7 mouse cellular contexts compared by ENCODE assay signal in the genomic region with DNA sequence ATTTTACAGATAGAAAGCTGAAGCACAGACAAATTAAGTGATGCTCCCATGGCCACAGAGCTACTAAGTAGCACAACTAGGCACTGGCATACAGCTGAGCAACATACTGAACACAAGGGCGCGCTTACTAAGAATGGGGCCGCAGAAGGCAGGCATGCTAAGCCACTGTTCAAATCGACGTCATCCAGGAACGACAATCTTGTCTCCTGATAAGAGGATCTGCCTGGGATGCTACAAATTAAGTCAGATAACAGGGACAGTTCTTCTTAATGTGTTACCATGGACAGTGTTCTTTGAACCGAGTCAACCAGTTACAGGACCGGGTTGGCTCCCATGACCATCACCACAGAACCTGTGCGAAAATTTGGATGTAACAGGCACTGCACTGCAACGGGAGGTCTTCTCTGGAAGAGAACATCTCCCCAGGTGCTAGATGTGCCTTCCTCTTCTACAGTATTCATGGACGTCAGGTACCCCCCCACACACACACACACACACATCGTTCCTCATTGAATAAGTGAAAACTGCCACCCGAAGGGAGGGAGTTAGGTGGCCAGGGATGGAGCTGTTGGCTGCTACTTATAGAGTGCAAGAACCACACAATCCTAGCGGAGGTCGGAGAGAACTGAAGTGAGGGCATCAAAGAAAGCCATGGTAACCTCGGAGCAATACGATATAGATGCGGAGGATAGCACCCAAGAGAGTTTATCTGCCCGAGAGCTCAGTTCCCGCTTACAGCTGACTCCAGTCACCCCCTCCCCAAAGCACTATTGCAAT. TPM values are rescaled to one million over a fixed set of nuclear protein-coding genes. Genes with fewer than 3 reads are reported as not detected.
DNase-seq lines count a peak whose midpoint lies in the region; ATAC-seq and TF ChIP-seq lines count a peak whose summit lies in the region.

No protein-coding gene starts in this region.

- H3K4me1 ChIP-seq in lung, postnatal 0 days (ENCODE audit: insufficient read depth, low read depth, low read length) = peaks cover 4% of the 10 kb centered on the region; the same call in 1 of the 2 replicates
- peaks cover 18% of the 10 kb centered on the region for H3K4me1 ChIP-seq in forebrain, embryonic 16.5 days (replicated peaks; ENCODE audit: control insufficient read depth, insufficient read depth, low read length)
- 0 out of 4 replicates have a peak, but pooled peaks cover 0 to 6% of the 10 kb centered on the region in 2 experiments for H3K4me1 ChIP-seq in liver, embryonic 14.5 days (replicated peaks; ENCODE audit: control insufficient read depth in 2 of 2, insufficient read depth in 2 of 2, low read length in 1 of 2)
- peaks cover 25% of the 10 kb centered on the region for H3K4me1 ChIP-seq in stomach, embryonic 15.5 days

- no peaks in the 10 kb centered on the region for H3K9me3 ChIP-seq in lung, postnatal 0 days (ENCODE audit: low read length)
- no peaks in the 10 kb centered on the region for H3K9me3 ChIP-seq in forebrain, embryonic 16.5 days (ENCODE audit: control insufficient read depth, low read length)
- no peaks in the 10 kb centered on the region for H3K9me3 ChIP-seq in liver, embryonic 14.5 days (ENCODE audit: control insufficient read depth, low read length)
- no peaks in the 10 kb centered on the region for H3K9me3 ChIP-seq in stomach, embryonic 15.5 days

- WGBS in lung, postnatal 0 days = 10% methylated on average over 20 of the region's 20 CpGs
- 4% methylated on average over 20 of the region's 20 CpGs for WGBS in forebrain, embryonic 16.5 days
- WGBS in liver, embryonic 14.5 days (ENCODE audit: insufficient replicate concordance) = 8% methylated on average over 20 of the region's 20 CpGs
- WGBS in stomach, embryonic 15.5 days = 16% methylated on average over 20 of the region's 20 CpGs

- no peak for TF ChIP-seq EP300 in lung, postnatal 0 days (IDR thresholded peaks at IDR 0.05)
- no peak for TF ChIP-seq EP300 in liver, embryonic 14.5 days (IDR thresholded peaks at IDR 0.05; ENCODE audit: low read depth)

- no peaks in the 10 kb centered on the region for H3K36me3 ChIP-seq in lung, postnatal 0 days (ENCODE audit: insufficient read depth, low read length)
- H3K36me3 ChIP-seq in forebrain, embryonic 16.5 days (ENCODE audit: control insufficient read depth, insufficient read depth) = no peaks in the 10 kb centered on the region
- H3K36me3 ChIP-seq in liver, embryonic 14.5 days (replicated peaks; ENCODE audit: control insufficient read depth, insufficient read depth, low read depth) = no peaks in the 10 kb centered on the region
- H3K36me3 ChIP-seq in stomach, embryonic 15.5 days = no peaks in the 10 kb centered on the region

- peak overlapping the region; percentile 39 for H3K4me3 ChIP-seq in lung, postnatal 0 days (ENCODE audit: low read depth, low read length)
- peak overlapping the region; percentile 66 for H3K4me3 ChIP-seq in forebrain, embryonic 16.5 days (replicated peaks; ENCODE audit: low read length)
- H3K4me3 ChIP-seq in liver, embryonic 14.5 days (ENCODE audit: insufficient read depth in 1 of 2, low read depth in 2 of 2, low read length in 2 of 2) = peak overlapping the region; percentile 8 to 30
- peak overlapping the region; percentile 51 for H3K4me3 ChIP-seq in stomach, embryonic 15.5 days (replicated peaks)

- no peak for TF ChIP-seq CTCF in lung, postnatal 0 days (IDR thresholded peaks at IDR 0.05)
- no peak for TF ChIP-seq CTCF in liver, embryonic 14.5 days (IDR thresholded peaks at IDR 0.05; ENCODE audit: low read depth)

- DNase-seq in lung, postnatal 0 days (ENCODE audit: low spot score) = no peak
- no peak for DNase-seq in lung, postnatal 14 days
- DNase-seq in liver, embryonic 14.5 days (ENCODE audit: low read depth in 3 of 3, low spot score in 3 of 3) = no peak
- no peak for DNase-seq in urinary bladder, postnatal 10 days (ENCODE audit: low spot score)

- H3K9ac ChIP-seq in lung, postnatal 0 days (replicated peaks; ENCODE audit: low read depth) = no peak overlapping the region
- peak overlapping the region; percentile 60 for H3K9ac ChIP-seq in forebrain, embryonic 16.5 days (replicated peaks; ENCODE audit: low read depth, low read length)
- H3K9ac ChIP-seq in liver, embryonic 14.5 days (replicated peaks) = no peak overlapping the region
- peak overlapping the region; percentile 23; the same call in 1 of the 2 replicates for H3K9ac ChIP-seq in stomach, embryonic 15.5 days

- H3K27ac ChIP-seq in lung, postnatal 0 days (ENCODE audit: low read length) = no peak overlapping the region
- no peak overlapping the region for H3K27ac ChIP-seq in forebrain, embryonic 16.5 days (ENCODE audit: low read length)
- H3K27ac ChIP-seq in liver, embryonic 14.5 days = no peak overlapping the region
- H3K27ac ChIP-seq in stomach, embryonic 15.5 days = no peak overlapping the region

- peak overlapping the region; percentile 76 for H3K4me2 ChIP-seq in lung, postnatal 0 days (replicated peaks; ENCODE audit: low read depth, low read length)
- H3K4me2 ChIP-seq in forebrain, embryonic 16.5 days (ENCODE audit: low read length) = peak overlapping the region; percentile 96
- H3K4me2 ChIP-seq in liver, embryonic 14.5 days (ENCODE audit: low read depth) = peak overlapping the region; percentile 48
- H3K4me2 ChIP-seq in stomach, embryonic 15.5 days = peak overlapping the region; percentile 91

- peaks cover 16% of the 10 kb centered on the region; the same call in 1 of the 2 replicates for H3K27me3 ChIP-seq in lung, postnatal 0 days (replicated peaks; ENCODE audit: insufficient read depth, low read length)
- peaks cover 34% of the 10 kb centered on the region for H3K27me3 ChIP-seq in forebrain, embryonic 16.5 days (replicated peaks; ENCODE audit: control insufficient read depth, insufficient read depth, low read length)
- peaks cover 54% of the 10 kb centered on the region for H3K27me3 ChIP-seq in liver, embryonic 14.5 days (ENCODE audit: control insufficient read depth, insufficient read depth, low read length)
- H3K27me3 ChIP-seq in stomach, embryonic 15.5 days (replicated peaks) = peaks cover 21% of the 10 kb centered on the region

- ATAC-seq in lung, postnatal 0 days = no peak
- ATAC-seq in forebrain, embryonic 16.5 days = peak; percentile 21
- no peak for ATAC-seq in liver, embryonic 14.5 days (ENCODE audit: insufficient read depth)
- ATAC-seq in stomach, embryonic 15.5 days (ENCODE audit: insufficient read depth, low FRiP score, low read depth) = no peak
- no peak for ATAC-seq in megakaryocyte progenitor cell, adult 5-6 weeks (replicated peaks; ENCODE audit: poor library complexity)

RNA-seq across cellular contexts. Expression of gene Pcp4l1, which starts 0.8 kb away (rescaled TPM):
- 3.3 and 4.4 TPM in 2 replicates for polyA plus RNA-seq in lung, postnatal 0 days (2015; fragmentation: Nextera tagmentation; extraction: Ambion mirVana)
- polyA plus RNA-seq in forebrain, embryonic 16.5 days (2015; fragmentation: Nextera tagmentation; extraction: Ambion mirVana) = 7.1 and 7.9 TPM in 2 replicates
- 0.94 and 1.0 TPM in 2 replicates for polyA plus RNA-seq in liver, embryonic 14.5 days (2012; rRNA removed)
- polyA plus RNA-seq in liver, embryonic 14.5 days (2014; fragmentation: Nextera tagmentation; extraction: Ambion mirVana) = 1.2 and 1.3 TPM in 2 replicates
- 29.8 and 32.8 TPM in 2 replicates for polyA plus RNA-seq in stomach, embryonic 15.5 days (2015; fragmentation: Nextera tagmentation; extraction: Ambion mirVana)
- total RNA-seq in megakaryocyte progenitor cell, adult 5-6 weeks (2015) = 12.8 and 14.4 TPM in 2 replicates
- 7.1 and 8.5 TPM in 2 replicates for total RNA-seq in megakaryocyte progenitor cell, adult 5-6 weeks (2017)

RNA-seq across cellular contexts. Expression of gene Nr1i3, which starts 18.5 kb away (rescaled TPM):
- polyA plus RNA-seq in lung, postnatal 0 days (2015; fragmentation: Nextera tagmentation; extraction: Ambion mirVana) = 0.07 and 0.08 TPM in 2 replicates
- 0.29 and 0.48 TPM in 2 replicates for polyA plus RNA-seq in forebrain, embryonic 16.5 days (2015; fragmentation: Nextera tagmentation; extraction: Ambion mirVana)
- polyA plus RNA-seq in liver, embryonic 14.5 days (2012; rRNA removed) = 1.0 TPM in 2 replicates
- polyA plus RNA-seq in liver, embryonic 14.5 days (2014; fragmentation: Nextera tagmentation; extraction: Ambion mirVana) = 0.62 and 0.88 TPM in 2 replicates
- 1.6 and 2.0 TPM in 2 replicates for polyA plus RNA-seq in stomach, embryonic 15.5 days (2015; fragmentation: Nextera tagmentation; extraction: Ambion mirVana)
- not detected in 2 replicates for total RNA-seq in megakaryocyte progenitor cell, adult 5-6 weeks (2015)
- 0.12 and 0.17 TPM in 2 replicates for total RNA-seq in megakaryocyte progenitor cell, adult 5-6 weeks (2017)

RNA-seq across cellular contexts. Expression of gene Tomm40l, which starts 27.1 kb away (rescaled TPM):
- 14.9 and 17.1 TPM in 2 replicates for polyA plus RNA-seq in lung, postnatal 0 days (2015; fragmentation: Nextera tagmentation; extraction: Ambion mirVana)
- polyA plus RNA-seq in forebrain, embryonic 16.5 days (2015; fragmentation: Nextera tagmentation; extraction: Ambion mirVana) = 47.7 and 54.8 TPM in 2 replicates
- 9.4 and 11.0 TPM in 2 replicates for polyA plus RNA-seq in liver, embryonic 14.5 days (2012; rRNA removed)
- 16.0 and 17.5 TPM in 2 replicates for polyA plus RNA-seq in liver, embryonic 14.5 days (2014; fragmentation: Nextera tagmentation; extraction: Ambion mirVana)
- 22.4 and 29.0 TPM in 2 replicates for polyA plus RNA-seq in stomach, embryonic 15.5 days (2015; fragmentation: Nextera tagmentation; extraction: Ambion mirVana)
- 13.0 and 15.4 TPM in 2 replicates for total RNA-seq in megakaryocyte progenitor cell, adult 5-6 weeks (2015)
- total RNA-seq in megakaryocyte progenitor cell, adult 5-6 weeks (2017) = 18.2 and 25.7 TPM in 2 replicates

RNA-seq across cellular contexts. Expression of gene Apoa2, which starts 29.6 kb away (rescaled TPM):
- 2.3 and 5.5 TPM in 2 replicates for polyA plus RNA-seq in lung, postnatal 0 days (2015; fragmentation: Nextera tagmentation; extraction: Ambion mirVana)
- 1.4 and 2.3 TPM in 2 replicates for polyA plus RNA-seq in forebrain, embryonic 16.5 days (2015; fragmentation: Nextera tagmentation; extraction: Ambion mirVana)
- polyA plus RNA-seq in liver, embryonic 14.5 days (2012; rRNA removed) = 2,859 and 3,167 TPM in 2 replicates
- 5,173 and 5,415 TPM in 2 replicates for polyA plus RNA-seq in liver, embryonic 14.5 days (2014; fragmentation: Nextera tagmentation; extraction: Ambion mirVana)
- polyA plus RNA-seq in stomach, embryonic 15.5 days (2015; fragmentation: Nextera tagmentation; extraction: Ambion mirVana) = 158 and 523 TPM in 2 replicates
- 0.94 and 2.3 TPM in 2 replicates for total RNA-seq in megakaryocyte progenitor cell, adult 5-6 weeks (2015)
- not detected in 2 replicates for total RNA-seq in megakaryocyte progenitor cell, adult 5-6 weeks (2017)

RNA-seq across cellular contexts. Expression of gene Fcer1g, which starts 38.9 kb away (rescaled TPM):
- 121 and 130 TPM in 2 replicates for polyA plus RNA-seq in lung, postnatal 0 days (2015; fragmentation: Nextera tagmentation; extraction: Ambion mirVana)
- 15.7 and 17.6 TPM in 2 replicates for polyA plus RNA-seq in forebrain, embryonic 16.5 days (2015; fragmentation: Nextera tagmentation; extraction: Ambion mirVana)
- polyA plus RNA-seq in liver, embryonic 14.5 days (2012; rRNA removed) = 50.1 and 74.3 TPM in 2 replicates
- 87.8 and 104 TPM in 2 replicates for polyA plus RNA-seq in liver, embryonic 14.5 days (2014; fragmentation: Nextera tagmentation; extraction: Ambion mirVana)
- 72.6 and 82.0 TPM in 2 replicates for polyA plus RNA-seq in stomach, embryonic 15.5 days (2015; fragmentation: Nextera tagmentation; extraction: Ambion mirVana)
- total RNA-seq in megakaryocyte progenitor cell, adult 5-6 weeks (2015) = 293 and 379 TPM in 2 replicates
- total RNA-seq in megakaryocyte progenitor cell, adult 5-6 weeks (2017) = 101 and 178 TPM in 2 replicates

Comparison
In these comparisons a context has a peak if more than half of its experiments do, and no peak if none do; other contexts are left out.
1. H3K9ac ChIP-seq: peak in forebrain, embryonic 16.5 days (single experiment) and stomach, embryonic 15.5 days (single experiment); none in lung, postnatal 0 days (single experiment) and liver, embryonic 14.5 days (single experiment).
2. Peak in every context shown above with its lines, with median percentiles within 50 percentile points of each other: H3K4me2 ChIP-seq and H3K4me3 ChIP-seq.